Mouse (Mus musculus): ENCODE measurements at regions not wholly inside any gene's neighbourhood (a gene's known extent, or its start where the extent isn't known, plus 50 kb on each side); places are given as distances from the start of the nearest gene placed in this dataset.

DNA sequence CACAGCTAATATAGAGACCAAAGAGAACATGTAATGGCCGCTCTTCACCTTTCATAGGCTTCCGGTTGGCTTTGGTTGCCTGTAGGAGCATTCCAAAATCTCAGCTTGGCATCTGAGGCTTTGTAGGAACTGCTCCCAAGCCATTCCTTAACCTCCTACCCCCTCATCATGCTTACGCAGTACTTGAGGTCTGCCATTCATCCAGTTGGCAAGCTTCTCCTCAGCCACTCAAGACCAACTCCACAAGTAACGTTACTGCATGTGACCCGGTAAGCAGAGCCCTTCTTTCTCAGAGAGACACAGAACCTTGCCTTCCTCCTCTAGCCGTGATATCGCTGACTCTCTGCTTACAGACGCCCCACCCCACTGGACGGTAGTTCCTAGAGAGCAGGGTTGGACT is 94.6 kb upstream of the Ttc29 start:
- Histone ChIP-seq H3K4me1 (ENCODE audit: control insufficient read depth in 1 of 2, insufficient read depth in 2 of 2, low read length in 2 of 2) (no peaks in the 10 kb centered on the region), H3K27me3 (ENCODE audit: control insufficient read depth in 1 of 2, insufficient read depth in 2 of 2, low read length in 2 of 2) (no peaks in the 10 kb centered on the region), H3K79me2 (ENCODE audit: control insufficient read depth, insufficient read depth, low read length, poor library complexity) (no peaks in the 10 kb centered on the region), H3K36me3 (ENCODE audit: control insufficient read depth in 1 of 2, insufficient read depth in 2 of 2, low read length in 2 of 2) (no peaks in the 10 kb centered on the region), H3K9me3 (replicated peaks; ENCODE audit: insufficient read depth, low read length) (no peaks in the 10 kb centered on the region), H3K27ac (ENCODE audit: control insufficient read depth, low read depth, low read length) (no peak overlapping the region), H3K9ac (ENCODE audit: control insufficient read depth, low read depth, low read length, poor library complexity, severe bottlenecking) (no peak overlapping the region), H3K4me3 (ENCODE audit: control insufficient read depth in 1 of 2, insufficient read depth in 1 of 2, low read depth in 2 of 2, low read length in 2 of 2) (no peak overlapping the region)
- no peak for DNase-seq (ENCODE audit: low read depth, low spot score)
- TF ChIP-seq GABPA (IDR thresholded peaks at IDR 0.05; ENCODE audit: low read depth, low read length): no peak
- TF ChIP-seq MAZ (IDR thresholded peaks at IDR 0.05; ENCODE audit: low read depth, low read length): no peak
- no peak for TF ChIP-seq CHD2 (IDR thresholded peaks at IDR 0.05; ENCODE audit: low read length)
- no peak for TF ChIP-seq CHD1 (IDR thresholded peaks at IDR 0.05; ENCODE audit: low read depth, low read length)
- no peak for TF ChIP-seq TBP (IDR thresholded peaks at IDR 0.05; ENCODE audit: low read depth, low read length)
- TF ChIP-seq E2F4 (IDR thresholded peaks at IDR 0.05; ENCODE audit: borderline replicate concordance, low read depth, low read length): no peak
- TF ChIP-seq BHLHE40 (IDR thresholded peaks at IDR 0.05; ENCODE audit: borderline replicate concordance, low read depth, low read length): no peak
- no peak for TF ChIP-seq MXI1 (IDR thresholded peaks at IDR 0.05; ENCODE audit: low read depth, low read length)
- TF ChIP-seq ZNF384 (IDR thresholded peaks at IDR 0.05; ENCODE audit: low read depth, low read length): no peak
- no peak for TF ChIP-seq HCFC1 (IDR thresholded peaks at IDR 0.05; ENCODE audit: low read depth, low read length)
- TF ChIP-seq RAD21 (IDR thresholded peaks at IDR 0.05; ENCODE audit: low read depth, low read length): no peak
- no peak for TF ChIP-seq MYB (IDR thresholded peaks at IDR 0.05; ENCODE audit: low read depth, low read length)
- no peak for TF ChIP-seq POLR2A (IDR thresholded peaks at IDR 0.05; ENCODE audit: control insufficient read depth in 1 of 2, insufficient read depth in 1 of 2, low read depth in 1 of 2, low read length in 2 of 2, poor library complexity in 1 of 2)
- no peak for TF ChIP-seq USF1 (IDR thresholded peaks at IDR 0.05; ENCODE audit: low read depth, low read length)

DNA sequence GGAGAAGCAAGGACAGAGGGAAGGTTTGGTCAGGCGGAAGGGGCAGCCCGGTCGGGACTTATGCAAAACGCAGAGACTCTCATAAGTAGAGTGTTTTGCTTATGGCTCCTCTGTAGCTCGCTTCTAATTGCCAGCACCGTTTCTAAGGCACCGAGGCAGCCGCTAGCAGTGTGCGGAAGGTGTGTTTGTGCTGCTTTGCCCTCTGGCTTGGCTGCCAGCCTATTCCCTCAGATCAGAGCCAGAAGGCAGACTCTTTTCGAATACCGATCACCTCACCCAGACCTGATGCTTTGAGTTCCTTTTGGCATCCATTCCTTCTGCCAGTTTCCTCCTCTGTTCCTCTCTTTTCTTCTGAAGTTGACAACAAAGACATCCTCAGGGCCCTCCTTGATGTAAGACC is 93.4 kb upstream of the Ttc29 start:
- Histone ChIP-seq H3K27me3 (ENCODE audit: control insufficient read depth in 1 of 2, insufficient read depth in 2 of 2, low read length in 2 of 2) (no peaks in the 10 kb centered on the region), H3K4me1 (ENCODE audit: control insufficient read depth in 1 of 2, insufficient read depth in 2 of 2, low read length in 2 of 2) (no peaks in the 10 kb centered on the region), H3K27ac (ENCODE audit: control insufficient read depth, low read depth, low read length) (no peak overlapping the region), H3K36me3 (ENCODE audit: control insufficient read depth in 1 of 2, insufficient read depth in 2 of 2, low read length in 2 of 2) (no peaks in the 10 kb centered on the region), H3K79me2 (ENCODE audit: control insufficient read depth, insufficient read depth, low read length, poor library complexity) (no peaks in the 10 kb centered on the region), H3K4me3 (ENCODE audit: control insufficient read depth in 1 of 2, insufficient read depth in 1 of 2, low read depth in 2 of 2, low read length in 2 of 2) (no peak overlapping the region), H3K9me3 (replicated peaks; ENCODE audit: insufficient read depth, low read length) (no peaks in the 10 kb centered on the region), H3K9ac (ENCODE audit: control insufficient read depth, low read depth, low read length, poor library complexity, severe bottlenecking) (no peak overlapping the region)
- no peak for DNase-seq (ENCODE audit: low read depth, low spot score)
- TF ChIP-seq UBTF (IDR thresholded peaks at IDR 0.05; ENCODE audit: borderline replicate concordance, insufficient read depth, low read depth, low read length) (no peak), JUND (IDR thresholded peaks at IDR 0.05; ENCODE audit: low read depth, low read length) (no peak), GABPA (IDR thresholded peaks at IDR 0.05; ENCODE audit: low read depth, low read length) (no peak), MXI1 (IDR thresholded peaks at IDR 0.05; ENCODE audit: low read depth, low read length) (no peak)

DNA sequence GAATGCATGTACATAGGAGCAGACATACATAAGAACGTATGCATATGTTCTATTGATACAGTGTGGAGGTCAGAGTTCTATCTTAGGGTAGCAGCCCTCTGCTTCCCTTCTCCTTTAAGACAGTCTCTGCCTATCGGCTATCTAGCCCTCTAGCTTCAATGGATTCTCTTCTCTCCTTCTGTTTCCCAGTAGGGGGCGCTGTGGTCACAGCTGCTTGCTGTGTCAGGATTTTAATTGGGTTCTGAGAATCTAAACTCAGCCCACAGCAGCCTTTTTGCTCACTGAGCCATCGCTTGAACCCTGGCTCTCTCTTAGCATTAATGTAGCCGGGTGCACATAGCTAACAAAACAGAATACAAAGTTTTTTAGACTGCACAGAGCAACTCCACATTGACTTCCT is 88.8 kb upstream of the Ttc29 start:
- Histone ChIP-seq H3K27me3 (ENCODE audit: control insufficient read depth in 1 of 2, insufficient read depth in 2 of 2, low read length in 2 of 2) (no peaks in the 10 kb centered on the region), H3K9ac (ENCODE audit: control insufficient read depth, low read depth, low read length, poor library complexity, severe bottlenecking) (no peak overlapping the region), H3K9me3 (replicated peaks; ENCODE audit: insufficient read depth, low read length) (no peaks in the 10 kb centered on the region), H3K4me3 (ENCODE audit: control insufficient read depth in 1 of 2, insufficient read depth in 1 of 2, low read depth in 2 of 2, low read length in 2 of 2) (no peak overlapping the region), H3K27ac (ENCODE audit: control insufficient read depth, low read depth, low read length) (no peak overlapping the region), H3K4me1 (ENCODE audit: control insufficient read depth in 1 of 2, insufficient read depth in 2 of 2, low read length in 2 of 2) (no peaks in the 10 kb centered on the region), H3K79me2 (ENCODE audit: control insufficient read depth, insufficient read depth, low read length, poor library complexity) (no peaks in the 10 kb centered on the region), H3K36me3 (ENCODE audit: control insufficient read depth in 1 of 2, insufficient read depth in 2 of 2, low read length in 2 of 2) (no peaks in the 10 kb centered on the region)
- peak; percentile 61 for DNase-seq (ENCODE audit: low read depth, low spot score)
- TF ChIP-seq CTCF (IDR thresholded peaks at IDR 0.05 in 2 of 3, conservative IDR thresholded peaks at IDR 0.05 in 1 of 3; ENCODE audit: control insufficient read depth in 1 of 3, insufficient read depth in 1 of 3, low read depth in 2 of 3, low read length in 3 of 3, poor library complexity in 1 of 3, severe bottlenecking in 1 of 3) (peak; percentile 43 to 73 (median 68)), ZNF384 (IDR thresholded peaks at IDR 0.05; ENCODE audit: low read depth, low read length) (no peak), ZC3H11A (IDR thresholded peaks at IDR 0.05; ENCODE audit: low read depth, low read length) (0 out of 2 replicates have a peak, but pooled peaks have one; percentile 23), CHD1 (IDR thresholded peaks at IDR 0.05; ENCODE audit: low read depth, low read length) (no peak), NELFE (IDR thresholded peaks at IDR 0.05; ENCODE audit: low read depth, low read length) (no peak), RAD21 (IDR thresholded peaks at IDR 0.05; ENCODE audit: low read depth, low read length) (peak; percentile 65), E2F4 (IDR thresholded peaks at IDR 0.05; ENCODE audit: borderline replicate concordance, low read depth, low read length) (no peak), KAT2A (conservative IDR thresholded peaks at IDR 0.05; ENCODE audit: low read depth, low read length) (no peak), POLR2AphosphoS5 (IDR thresholded peaks at IDR 0.05; ENCODE audit: borderline replicate concordance, low read depth, low read length) (no peak), SIN3A (IDR thresholded peaks at IDR 0.05; ENCODE audit: low read length) (no peak), SMC3 (IDR thresholded peaks at IDR 0.05; ENCODE audit: low read depth, low read length) (peak; percentile 72), POLR2A (IDR thresholded peaks at IDR 0.05; ENCODE audit: control insufficient read depth in 1 of 2, insufficient read depth in 1 of 2, low read depth in 1 of 2, low read length in 2 of 2, poor library complexity in 1 of 2) (no peak), UBTF (IDR thresholded peaks at IDR 0.05; ENCODE audit: borderline replicate concordance, insufficient read depth, low read depth, low read length) (no peak), NRF1 (IDR thresholded peaks at IDR 0.05; ENCODE audit: insufficient read depth, low read depth, low read length, poor library complexity, severe bottlenecking) (no peak), HCFC1 (IDR thresholded peaks at IDR 0.05; ENCODE audit: low read depth, low read length) (no peak), ETS1 (IDR thresholded peaks at IDR 0.05; ENCODE audit: low read depth, low read length) (no peak), POLR2AphosphoS2 (IDR thresholded peaks at IDR 0.05; ENCODE audit: low read length) (no peak)
